Mouse (Mus musculus): ENCODE data around the gene Fat3. TPM values are rescaled to one million over a fixed set of nuclear protein-coding genes. Genes with fewer than 3 reads are reported as not detected.

The Fat3 gene
- polyA plus RNA-seq, 1 experiment from 2014 or later = 0.20 TPM

- no peak overlapping the region for H3K27ac ChIP-seq (ENCODE audit: low read depth, low read length)
- WGBS = 46% methylated on average over 7 of the region's 7 CpGs
- no peak; the same call in 1 of the 2 replicates for ATAC-seq
These were observed 286.1 kb downstream of the Fat3 start for GRCm38 (mm10) chr9:16214731-16215681.

GRCm38 (mm10) chr9:16213324-16213723 lies 287.8 kb downstream of the Fat3 start:
- H3K4me2 ChIP-seq (replicated peaks; ENCODE audit: low read depth) = no peak overlapping the region
- H3K27me3 ChIP-seq (replicated peaks; ENCODE audit: control insufficient read depth, insufficient read depth, low read length) = no peaks in the 10 kb centered on the region
- no peak overlapping the region for H3K9ac ChIP-seq (ENCODE audit: low read depth, low read length)
- no peak overlapping the region for H3K27ac ChIP-seq (ENCODE audit: low read depth, low read length)
- ATAC-seq = no peak
- no peak for TF ChIP-seq CTCF (IDR thresholded peaks at IDR 0.05; ENCODE audit: low read depth)
- no peaks in the 10 kb centered on the region for H3K4me1 ChIP-seq (replicated peaks; ENCODE audit: control insufficient read depth, insufficient read depth, low read length)
- no peaks in the 10 kb centered on the region for H3K9me3 ChIP-seq (ENCODE audit: control insufficient read depth)
- 41% methylated on average over 1 of the region's 1 CpGs for whole genome bisulfite sequencing
- H3K36me3 ChIP-seq (ENCODE audit: control insufficient read depth, insufficient read depth) = no peaks in the 10 kb centered on the region
- H3K4me3 ChIP-seq (ENCODE audit: low read depth, low read length) = no peak overlapping the region

More at GRCm38 (mm10) chr9:16214731-16215681, 286.1 kb downstream of the Fat3 start:
- no peak for TF ChIP-seq CTCF (IDR thresholded peaks at IDR 0.05; ENCODE audit: low read depth)
- Histone ChIP-seq H3K4me1 (replicated peaks; ENCODE audit: control insufficient read depth, insufficient read depth, low read length) (no peaks in the 10 kb centered on the region), H3K36me3 (ENCODE audit: control insufficient read depth, insufficient read depth) (no peaks in the 10 kb centered on the region), H3K9me3 (ENCODE audit: control insufficient read depth) (no peaks in the 10 kb centered on the region), H3K4me2 (replicated peaks; ENCODE audit: low read depth) (no peak overlapping the region), H3K27me3 (replicated peaks; ENCODE audit: control insufficient read depth, insufficient read depth, low read length) (no peaks in the 10 kb centered on the region), H3K4me3 (ENCODE audit: low read depth, low read length) (no peak overlapping the region), H3K9ac (ENCODE audit: low read depth, low read length) (no peak overlapping the region)

- H3K27me3 ChIP-seq (replicated peaks; ENCODE audit: control insufficient read depth, insufficient read depth, low read length) = no peaks in the 10 kb centered on the region
- no peak overlapping the region for H3K9ac ChIP-seq (ENCODE audit: low read depth, low read length)
- no peaks in the 10 kb centered on the region for H3K36me3 ChIP-seq (ENCODE audit: control insufficient read depth, insufficient read depth)
- H3K4me2 ChIP-seq (replicated peaks; ENCODE audit: low read depth) = no peak overlapping the region
- no peak for TF ChIP-seq CTCF (IDR thresholded peaks at IDR 0.05; ENCODE audit: low read depth)
- H3K4me1 ChIP-seq (replicated peaks; ENCODE audit: control insufficient read depth, insufficient read depth, low read length) = no peaks in the 10 kb centered on the region
- WGBS = 28% methylated on average over 3 of the region's 3 CpGs
- ATAC-seq = no peak
- H3K4me3 ChIP-seq (ENCODE audit: low read depth, low read length) = no peak overlapping the region
- H3K27ac ChIP-seq (ENCODE audit: low read depth, low read length) = no peak overlapping the region
- H3K9me3 ChIP-seq (ENCODE audit: control insufficient read depth) = no peaks in the 10 kb centered on the region
These were observed 288.5 kb downstream of the Fat3 start for GRCm38 (mm10) chr9:16212628-16213027.

- no peaks in the 10 kb centered on the region for H3K36me3 ChIP-seq (ENCODE audit: control insufficient read depth, insufficient read depth)
- no peaks in the 10 kb centered on the region for H3K4me1 ChIP-seq (replicated peaks; ENCODE audit: control insufficient read depth, insufficient read depth, low read length)
- TF ChIP-seq CTCF (IDR thresholded peaks at IDR 0.05; ENCODE audit: low read depth) = no peak
- no peak overlapping the region for H3K4me2 ChIP-seq (replicated peaks; ENCODE audit: low read depth)
- H3K27ac ChIP-seq (ENCODE audit: low read depth, low read length) = no peak overlapping the region
- H3K27me3 ChIP-seq (replicated peaks; ENCODE audit: control insufficient read depth, insufficient read depth, low read length) = no peaks in the 10 kb centered on the region
- no peak overlapping the region for H3K9ac ChIP-seq (ENCODE audit: low read depth, low read length)
- H3K9me3 ChIP-seq (ENCODE audit: control insufficient read depth) = no peaks in the 10 kb centered on the region
- WGBS = 60% methylated on average over 4 of the region's 4 CpGs
- H3K4me3 ChIP-seq (ENCODE audit: low read depth, low read length) = no peak overlapping the region
- ATAC-seq = no peak
These were observed 288.9 kb downstream of the Fat3 start for GRCm38 (mm10) chr9:16212163-16212562.

GRCm38 (mm10) chr9:16211468-16211867 lies 289.6 kb downstream of the Fat3 start:
- WGBS = 79% methylated on average over 3 of the region's 3 CpGs
- no peak for TF ChIP-seq CTCF (IDR thresholded peaks at IDR 0.05; ENCODE audit: low read depth)
- Histone ChIP-seq H3K27me3 (replicated peaks; ENCODE audit: control insufficient read depth, insufficient read depth, low read length) (no peaks in the 10 kb centered on the region), H3K9ac (ENCODE audit: low read depth, low read length) (no peak overlapping the region), H3K4me3 (ENCODE audit: low read depth, low read length) (no peak overlapping the region), H3K4me1 (replicated peaks; ENCODE audit: control insufficient read depth, insufficient read depth, low read length) (no peaks in the 10 kb centered on the region), H3K27ac (ENCODE audit: low read depth, low read length) (no peak overlapping the region), H3K4me2 (replicated peaks; ENCODE audit: low read depth) (no peak overlapping the region), H3K9me3 (ENCODE audit: control insufficient read depth) (no peaks in the 10 kb centered on the region), H3K36me3 (ENCODE audit: control insufficient read depth, insufficient read depth) (no peaks in the 10 kb centered on the region)
- no peak for ATAC-seq

- Histone ChIP-seq H3K4me2 (replicated peaks; ENCODE audit: low read depth) (no peak overlapping the region), H3K4me1 (replicated peaks; ENCODE audit: control insufficient read depth, insufficient read depth, low read length) (no peaks in the 10 kb centered on the region), H3K27me3 (replicated peaks; ENCODE audit: control insufficient read depth, insufficient read depth, low read length) (no peaks in the 10 kb centered on the region), H3K4me3 (ENCODE audit: low read depth, low read length) (no peak overlapping the region), H3K27ac (ENCODE audit: low read depth, low read length) (no peak overlapping the region), H3K36me3 (ENCODE audit: control insufficient read depth, insufficient read depth) (no peaks in the 10 kb centered on the region), H3K9me3 (ENCODE audit: control insufficient read depth) (no peaks in the 10 kb centered on the region), H3K9ac (ENCODE audit: low read depth, low read length) (no peak overlapping the region)
- WGBS = 63% methylated on average over 6 of the region's 6 CpGs
- no peak for ATAC-seq
- TF ChIP-seq CTCF (IDR thresholded peaks at IDR 0.05; ENCODE audit: low read depth) = no peak
These were observed 298.8 kb downstream of the Fat3 start for GRCm38 (mm10) chr9:16202296-16202695.
